Mouse (Mus musculus): ENCODE measurements around the gene Dcun1d1.

- TF ChIP-seq CTCF (IDR thresholded peaks at IDR 0.05; ENCODE audit: low read depth) (no peak), EP300 (optimal IDR thresholded peaks at IDR 0.05) (no peak)
Observed at GRCm38 (mm10) chr3:35954901-35955575, 17.8 kb upstream of the Dcun1d1 start.

All from stomach, postnatal 0 days (tissue).